Mouse (Mus musculus) brain, adult 2 months (tissue): ENCODE data around the gene Lrmda.

ENCODE experiments used
- DNase-seq: peaks from one replicate; pipeline ENCODE4 v3.0.0; 2011; ENCODE audit warnings: low read depth, low spot score

The Lrmda gene

GRCm38 (mm10) chr14:22155512-22156026 lies 136.1 kb downstream of the Lrmda start:
- no peak for DNase-seq

DNA sequence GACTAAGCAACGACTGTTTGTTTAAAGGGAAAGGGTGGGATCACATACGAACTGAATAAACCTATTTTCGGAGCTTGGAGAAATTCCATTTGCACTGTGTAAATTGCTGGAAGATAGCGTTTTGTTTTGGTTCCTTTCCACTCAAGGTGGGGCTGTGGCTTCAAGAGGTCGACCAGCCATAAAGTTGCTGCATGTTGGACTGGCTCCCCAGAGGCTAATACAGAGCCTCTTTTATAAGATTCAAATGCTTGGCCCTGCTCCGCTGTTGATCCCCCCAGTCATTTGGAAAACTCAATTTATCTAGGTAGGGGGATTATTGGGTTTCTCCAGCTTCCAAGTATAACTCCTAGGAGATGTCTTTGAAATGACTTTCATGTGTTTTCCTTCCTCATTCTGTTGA lies 137.5 kb downstream of the Lrmda start:
- DNase-seq, result no peak

DNA sequence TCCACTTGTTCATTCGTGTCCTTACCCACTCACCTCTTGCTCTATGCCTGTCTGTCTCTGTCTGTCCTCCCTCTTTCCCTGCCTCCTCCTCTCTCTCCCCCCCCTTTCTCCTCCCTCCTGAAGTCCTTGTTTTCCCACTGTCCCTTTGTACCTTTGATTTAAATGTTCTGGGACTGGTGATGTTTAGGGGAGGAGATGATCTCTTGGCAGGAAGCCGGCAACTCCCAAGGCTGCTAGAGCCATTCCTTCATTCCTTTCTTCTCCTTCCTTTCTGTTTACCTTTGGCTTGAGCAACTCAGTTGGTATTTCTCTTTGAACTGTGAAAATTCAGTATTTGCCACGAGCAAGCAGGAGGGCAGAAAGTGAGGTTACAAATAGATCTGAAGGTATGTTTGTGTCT lies 141.9 kb downstream of the Lrmda start:
- no peak for DNase-seq

GRCm38 (mm10) chr14:22167285-22167684 lies 147.8 kb downstream of the Lrmda start:
- DNase-seq, result no peak

- DNase-seq, result no peak
Measured at GRCm38 (mm10) chr14:22168077-22168794, 148.7 kb downstream of the Lrmda start.

- no peak for DNase-seq
Measured at GRCm38 (mm10) chr14:22168795-22169568, 149.5 kb downstream of the Lrmda start.

DNA sequence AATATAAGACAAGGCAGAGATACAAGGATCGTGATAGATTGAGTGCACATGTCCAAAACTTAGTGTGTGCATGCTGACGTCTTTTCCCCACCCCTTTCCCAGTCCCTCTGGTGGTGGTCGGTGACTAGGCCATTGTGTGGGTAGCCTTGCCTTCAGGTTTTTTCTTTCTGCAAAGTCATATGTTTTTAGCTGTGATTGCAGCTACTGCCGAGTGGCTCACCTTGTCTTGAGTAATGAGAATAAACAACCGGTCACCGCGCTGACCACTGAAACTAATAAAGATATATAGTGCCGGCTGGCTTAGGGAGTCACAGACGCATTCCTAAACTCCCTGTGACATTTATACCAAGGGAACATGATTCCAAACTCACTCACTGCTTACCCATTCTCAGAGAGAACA lies 155.2 kb downstream of the Lrmda start:
- DNase-seq, result no peak

DNA sequence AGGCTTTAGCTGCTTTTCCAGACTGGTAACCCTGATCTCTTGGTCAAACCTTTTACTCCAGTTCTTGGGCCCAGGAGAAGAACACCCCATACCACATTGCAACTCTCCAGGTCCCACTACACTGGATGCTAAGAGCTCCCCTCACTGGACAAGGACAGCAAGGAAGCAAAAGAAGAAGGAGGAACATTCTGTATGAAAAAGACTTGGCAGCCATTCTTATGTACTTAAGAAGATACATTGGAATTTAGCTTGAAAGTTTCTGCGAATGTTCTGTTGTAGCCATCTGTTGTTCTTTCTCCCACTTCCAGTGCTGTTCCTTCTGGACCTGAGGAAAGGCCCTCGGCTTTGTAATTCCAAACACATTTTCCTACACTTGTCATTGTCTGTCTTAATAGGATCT lies 160.2 kb downstream of the Lrmda start:
- peak; percentile 58 for DNase-seq

GRCm38 (mm10) chr14:22181508-22181907 lies 162.0 kb downstream of the Lrmda start:
- no peak for DNase-seq

- no peak for DNase-seq
Measured at GRCm38 (mm10) chr14:22183195-22183594, 163.7 kb downstream of the Lrmda start.

DNA sequence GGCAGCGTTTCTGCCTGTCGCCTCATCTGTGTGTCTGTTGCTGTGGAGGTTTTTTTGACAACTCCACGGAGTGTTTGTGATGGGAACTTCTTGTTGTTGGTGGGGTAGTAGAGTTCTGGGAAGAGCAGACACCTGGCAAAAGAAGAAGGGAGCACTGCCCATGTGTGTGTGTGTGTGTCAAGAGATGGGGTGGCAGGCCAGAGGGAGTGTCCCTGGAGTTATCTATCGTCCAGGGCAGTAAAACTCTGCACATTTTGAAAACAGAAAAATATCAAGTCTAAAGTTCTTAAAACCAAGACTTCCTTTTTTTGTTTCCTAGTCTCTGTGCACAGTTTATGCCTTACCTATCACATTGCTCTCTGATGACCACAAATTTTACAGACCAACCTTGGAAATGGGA lies 165.9 kb downstream of the Lrmda start:
- no peak for DNase-seq

DNA sequence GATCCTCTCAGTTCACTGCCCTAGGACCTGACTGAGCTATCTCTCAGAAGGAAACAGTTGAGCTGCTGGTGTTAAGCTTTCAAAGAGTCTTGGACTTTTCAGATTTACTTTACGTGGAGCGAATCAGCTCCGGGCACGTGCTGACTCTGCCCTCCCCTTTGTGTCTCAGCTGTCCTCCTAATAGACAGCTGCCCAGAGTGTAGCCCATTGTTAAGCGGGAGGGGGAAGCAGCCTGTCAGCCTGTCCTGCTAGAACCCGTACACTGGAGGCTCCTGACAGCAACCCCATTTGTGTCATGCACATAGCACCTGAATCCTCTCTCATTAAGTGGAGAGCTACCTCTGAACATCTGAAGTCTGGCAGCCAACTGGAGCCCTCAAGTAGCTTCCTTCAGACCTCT lies 170.6 kb downstream of the Lrmda start:
- DNase-seq, result no peak

GRCm38 (mm10) chr14:22192185-22192584 lies 172.7 kb downstream of the Lrmda start:
- no peak for DNase-seq

DNA sequence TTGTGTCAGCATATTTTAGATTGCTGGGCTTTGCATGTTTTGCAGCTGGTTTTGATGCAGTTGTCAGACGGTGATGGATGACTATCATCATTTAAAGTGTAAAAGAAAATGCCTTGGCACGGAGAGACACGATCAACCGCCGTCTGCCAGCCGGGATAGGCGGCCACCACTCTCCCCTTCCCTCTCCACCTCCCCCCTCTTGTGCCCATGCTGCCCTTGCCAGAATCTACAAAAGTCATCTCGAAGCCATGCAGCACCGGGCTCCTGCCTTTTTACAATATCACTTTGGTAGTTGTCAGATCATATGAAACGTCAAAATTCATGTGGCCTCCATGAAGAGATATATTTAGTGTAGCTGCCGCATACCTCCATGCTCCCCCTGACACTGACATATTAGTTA lies 178.5 kb downstream of the Lrmda start:
- DNase-seq, result no peak

GRCm38 (mm10) chr14:22198641-22199425 lies 179.3 kb downstream of the Lrmda start:
- DNase-seq, result no peak

- no peak for DNase-seq
Measured at GRCm38 (mm10) chr14:22201667-22202066, 182.2 kb downstream of the Lrmda start.

- DNase-seq, result no peak
Measured at GRCm38 (mm10) chr14:22210601-22211000, 191.1 kb downstream of the Lrmda start.

DNA sequence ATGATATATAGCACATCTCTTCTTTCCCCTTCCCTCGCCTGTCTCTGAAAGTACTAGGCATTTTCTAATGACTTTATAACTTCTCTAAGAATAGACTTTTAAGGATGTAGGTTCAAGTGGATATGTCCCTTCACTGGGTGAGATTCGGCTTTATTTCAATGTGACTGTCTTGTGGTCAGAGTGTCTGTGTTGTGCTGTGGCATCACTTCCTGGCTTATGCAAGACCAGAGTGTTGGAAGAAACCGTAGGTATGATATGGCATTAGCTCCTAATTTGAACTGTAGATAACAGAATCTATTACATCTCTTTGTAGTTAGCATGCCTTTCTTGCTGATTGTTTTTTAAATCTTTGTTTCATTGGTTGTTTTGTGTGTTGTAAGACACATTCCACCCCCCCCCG lies 198.7 kb downstream of the Lrmda start:
- no peak for DNase-seq

GRCm38 (mm10) chr14:22222038-22222437 lies 202.5 kb downstream of the Lrmda start:
- DNase-seq, result no peak

GRCm38 (mm10) chr14:22222574-22222973 lies 203.1 kb downstream of the Lrmda start:
- no peak for DNase-seq

GRCm38 (mm10) chr14:22226205-22226604 lies 206.7 kb downstream of the Lrmda start:
- DNase-seq, result no peak
